Mouse (Mus musculus): ENCODE measurements around the gene Dgka.
A peak's percentile ranks its signal among the peaks of the same experiment; 100 is the strongest.

Dgka gene

GRCm38 (mm10) chr10:128744680-128745601, at the start of gene Dgka:
Dgka (minus strand) TSS chr10:128744855.
- no peak for DNase-seq

- no peak for DNase-seq
Observed at GRCm38 (mm10) chr10:128794391-128794790, 49.7 kb upstream of the Dgka start.

DNA sequence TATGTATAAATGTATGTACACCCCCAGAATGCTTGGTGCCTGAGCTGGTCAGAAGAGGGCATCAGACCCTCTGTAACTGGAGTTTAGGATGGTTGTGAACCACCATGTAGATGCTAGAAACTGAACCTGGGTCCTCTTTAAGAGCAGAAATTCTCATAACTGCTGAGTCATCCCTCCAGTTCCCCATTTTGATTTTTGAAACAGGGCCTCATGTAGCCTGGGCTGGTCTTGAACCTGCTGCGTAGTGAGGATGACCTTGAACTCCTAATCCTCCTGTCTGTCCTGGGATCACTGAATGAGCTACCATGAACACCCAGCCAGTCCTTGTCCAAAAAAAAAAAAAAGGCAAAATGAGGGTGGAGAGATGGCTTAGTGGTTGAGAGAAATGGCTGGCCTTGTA, 48.6 kb upstream of the Dgka start:
- no peak for DNase-seq

DNA sequence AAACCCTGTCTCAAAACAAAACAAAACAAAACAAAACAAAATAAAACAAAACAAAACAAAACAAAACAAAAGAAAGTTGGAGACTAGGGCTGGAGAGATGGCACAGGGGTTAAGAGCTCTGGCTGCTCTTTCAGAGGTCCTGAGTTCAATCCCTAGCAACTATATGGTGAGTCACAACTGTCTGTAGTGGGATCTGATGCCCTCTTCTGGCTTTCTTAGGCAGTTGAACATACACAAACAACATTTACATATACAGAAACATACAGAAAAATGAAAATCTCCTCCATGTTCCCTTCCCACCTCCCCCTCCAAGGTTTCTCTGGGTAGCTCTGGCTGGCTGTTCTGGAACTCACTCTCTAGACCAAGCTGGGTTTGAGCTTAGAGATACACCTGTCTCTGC, 47.4 kb upstream of the Dgka start:
- DNase-seq: no peak

GRCm38 (mm10) chr10:128790398-128791124, 45.9 kb upstream of the Dgka start, which contains the start of gene Mmp19:
Mmp19 (plus strand) TSS chr10:128790910.
- DNase-seq: no peak

GRCm38 (mm10) chr10:128780200-128780599, 35.5 kb upstream of the Dgka start:
- DNase-seq: no peak

GRCm38 (mm10) chr10:128779011-128779795, 34.5 kb upstream of the Dgka start:
- DNase-seq: no peak

- DNase-seq: no peak
Observed at GRCm38 (mm10) chr10:128778441-128778840, 33.8 kb upstream of the Dgka start.

DNA sequence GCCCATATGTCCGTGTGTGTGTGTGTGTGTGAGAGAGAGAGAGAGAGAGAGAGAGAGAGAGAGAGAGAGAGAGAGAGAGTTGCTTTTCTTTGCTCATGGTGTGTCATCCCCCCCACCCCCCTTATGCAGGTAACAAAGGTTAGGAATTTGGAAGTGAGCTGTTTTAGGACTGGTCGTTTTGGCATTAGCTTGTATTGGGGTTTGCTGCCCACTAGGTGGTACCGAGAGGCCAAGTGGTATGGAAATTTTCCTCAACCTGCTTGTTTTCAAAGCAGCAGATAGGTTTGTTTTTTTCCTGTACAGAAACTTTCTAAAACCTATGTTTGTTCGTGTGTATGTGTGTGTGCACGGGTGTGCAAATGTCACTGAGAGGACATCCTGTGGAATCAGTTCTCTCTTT, 29.0 kb upstream of the Dgka start:
- DNase-seq: no peak

GRCm38 (mm10) chr10:128772895-128773294, 28.2 kb upstream of the Dgka start:
- no peak for DNase-seq

- peak; percentile 87 for DNase-seq
Observed at GRCm38 (mm10) chr10:128748252-128748864, 3.7 kb upstream of the Dgka start.

GRCm38 (mm10) chr10:128747646-128748251, 3.1 kb upstream of the Dgka start, which contains the start of gene Pym1:
Pym1 (plus strand) TSS chr10:128747889.
- peak; percentile 74 for DNase-seq

DNA sequence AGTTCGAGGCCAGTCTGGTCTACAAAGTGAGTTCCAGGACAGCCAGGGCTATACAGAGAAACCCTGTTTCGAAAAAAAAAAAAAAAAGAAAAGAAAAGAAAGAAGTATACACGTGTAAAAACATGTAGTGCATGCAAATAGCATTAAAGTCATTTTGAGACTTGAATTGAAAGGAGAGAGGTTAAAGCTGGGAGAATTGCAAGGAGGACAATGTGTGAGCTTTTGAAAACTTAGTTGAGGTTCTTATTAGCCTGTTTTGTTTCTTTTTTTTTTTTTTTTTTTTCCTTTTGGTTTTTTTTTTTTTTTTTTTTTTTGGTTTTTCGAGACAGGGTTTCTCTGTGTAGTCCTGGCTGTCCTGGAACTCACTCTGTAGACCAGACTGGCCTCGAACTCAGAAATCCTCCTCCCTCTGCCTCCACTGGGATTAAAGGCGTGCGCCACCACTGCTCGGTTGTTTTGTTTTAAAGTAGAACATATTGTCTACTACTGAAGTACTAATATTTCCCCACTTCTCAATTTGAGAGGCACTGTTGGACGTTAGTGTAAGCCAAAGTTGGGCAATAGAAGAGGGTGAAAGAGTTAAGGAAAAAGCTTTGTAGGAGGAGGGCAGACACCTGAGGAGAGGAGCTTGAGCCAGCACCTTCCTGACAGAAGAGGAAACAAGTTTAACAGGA, 2.5 kb upstream of the Dgka start:
- DNase-seq: no peak

- DNase-seq: no peak
Observed at GRCm38 (mm10) chr10:128745946-128746613, 1.4 kb upstream of the Dgka start.

- DNase-seq: peak; percentile 26
Observed at GRCm38 (mm10) chr10:128744211-128744610, 444 bp downstream of the Dgka start.

DNA sequence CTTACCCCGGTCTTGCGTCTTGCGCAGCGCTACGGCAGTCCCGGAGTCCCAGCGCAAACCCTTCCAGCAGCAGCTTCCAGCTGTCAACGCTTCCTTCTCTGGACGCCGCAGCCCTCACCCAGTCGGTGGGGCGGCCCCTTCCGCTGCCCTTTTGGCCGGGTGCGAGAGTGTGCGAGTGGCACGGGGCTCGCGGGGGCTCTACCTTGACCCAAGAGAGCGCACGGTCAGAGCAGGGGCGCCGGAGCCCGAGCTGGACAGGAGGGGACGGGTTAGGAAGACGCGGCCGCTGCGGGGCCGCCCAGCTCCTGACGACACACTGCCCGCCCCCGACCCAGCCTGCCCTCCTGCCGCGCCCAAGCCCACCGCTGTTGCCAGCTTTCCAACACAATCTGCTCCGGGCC, 864 bp downstream of the Dgka start:
- peak; percentile 48 for DNase-seq

DNA sequence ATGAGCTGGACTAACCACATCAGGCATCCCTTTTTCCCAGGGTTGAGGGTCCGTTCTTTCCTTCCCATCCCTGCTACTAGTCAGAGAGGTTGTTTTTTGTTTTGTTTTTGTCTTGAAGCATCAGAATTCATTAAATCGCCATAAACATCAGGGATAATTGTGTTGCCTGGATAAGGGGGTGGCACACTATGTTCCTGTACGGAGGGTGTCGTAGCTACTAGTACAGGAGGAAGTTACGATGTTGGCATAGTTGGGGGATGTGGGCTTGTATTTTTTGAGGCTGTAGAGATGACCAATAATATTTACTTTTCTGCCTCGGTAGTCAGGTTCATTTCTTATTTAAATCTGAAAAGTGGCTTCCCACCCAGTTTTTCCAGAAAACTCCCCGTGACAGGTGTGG, 1.4 kb downstream of the Dgka start:
- DNase-seq: no peak

DNA sequence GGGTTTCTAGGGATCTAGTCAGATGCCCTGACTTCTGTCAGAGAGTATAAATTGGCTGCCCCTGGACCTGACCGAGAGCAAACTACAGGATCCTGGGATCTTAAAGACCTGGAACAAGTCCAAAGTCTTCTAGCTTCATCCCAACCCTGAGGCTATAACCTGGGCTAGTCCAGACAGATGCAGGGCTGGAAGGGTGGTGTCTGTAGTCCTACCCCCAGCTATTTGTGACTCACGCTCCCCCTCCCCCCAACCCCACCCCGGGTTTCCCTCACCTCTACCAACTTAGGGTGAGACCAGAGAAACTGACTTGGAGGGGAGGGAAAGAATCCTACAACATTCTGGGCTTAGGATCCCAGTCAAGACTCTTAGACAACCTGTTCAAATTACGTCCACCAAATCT, 2.0 kb downstream of the Dgka start:
- DNase-seq: no peak

DNA sequence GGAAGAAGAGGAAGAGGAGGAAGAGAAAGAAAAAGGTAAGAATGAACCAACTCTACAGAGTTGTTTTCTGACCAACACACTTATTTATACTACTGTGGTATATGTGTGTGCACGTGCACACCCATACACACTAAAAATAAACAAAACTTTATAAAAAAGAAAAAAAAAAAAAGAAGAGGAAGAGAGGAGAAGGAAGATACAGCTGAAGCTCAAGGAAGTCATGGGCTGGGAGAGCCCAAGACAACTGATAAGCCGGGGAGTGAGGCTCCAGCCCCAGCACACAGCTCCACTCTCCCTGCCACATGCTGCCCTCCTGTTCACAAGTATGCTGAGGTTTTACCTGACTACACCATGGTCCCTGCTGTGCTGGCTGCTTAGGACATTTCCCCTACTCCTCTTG, 4.4 kb downstream of the Dgka start:
- no peak for DNase-seq

- no peak for DNase-seq
Observed at GRCm38 (mm10) chr10:128737435-128737834, 7.2 kb downstream of the Dgka start.

DNA sequence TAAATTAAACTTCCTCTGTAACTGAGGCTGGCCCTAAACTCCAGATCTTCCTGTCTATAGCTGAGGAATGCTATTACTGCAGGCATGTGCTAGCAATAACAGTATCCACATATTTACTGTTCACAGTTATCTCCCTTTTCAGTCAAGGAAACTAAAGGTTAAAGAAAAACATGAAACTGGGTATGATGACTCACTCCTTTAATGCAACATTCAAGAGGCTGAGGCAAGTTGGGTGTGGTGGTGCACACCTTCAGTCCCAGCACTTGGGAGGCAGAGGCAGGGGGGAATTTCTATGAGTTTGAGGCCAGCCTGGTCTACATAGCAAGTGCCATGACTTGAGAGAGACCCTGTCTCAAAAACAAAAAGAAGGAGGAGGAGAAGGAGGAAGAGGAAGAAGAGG, 12.7 kb downstream of the Dgka start:
- no peak for DNase-seq
